Mouse (Mus musculus) embryonic facial prominence, embryonic 11.5 days (tissue): ENCODE data around the gene Timp1. TPM values are rescaled to one million over a fixed set of nuclear protein-coding genes. Genes with fewer than 3 reads are reported as not detected.

Source experiments
- ATAC-seq: fragments of 200-750 bp; cut with Nextera tagmentation; replicated peaks from 2 replicates; pipeline ENCODE4 v1.8.0; 2017; ENCODE audit warnings: low read depth; ENCODE audit not compliant: insufficient number of reproducible peaks, low FRiP score, low TSS enrichment
- DNase-seq: peaks from one replicate; pipeline ENCODE4 v3.0.0-alpha.2; 2015; ENCODE audit warnings: low spot score
- H3K27ac ChIP-seq: fragments of 300-500 bp; sonication (generic); replicated peaks from 2 replicates; pipeline ENCODE4 v1.5.1; 2014; ENCODE audit warnings: mild to moderate bottlenecking, low read depth, low read length, control low read depth
- H3K27me3 ChIP-seq: fragments of 300-500 bp; sonication (generic); 2 replicates; pipeline ENCODE4 v1.6.1; 2014; ENCODE audit warnings: mild to moderate bottlenecking, low read length, moderate library complexity, mixed read lengths; ENCODE audit not compliant: control insufficient read depth, insufficient read depth
- H3K36me3 ChIP-seq: fragments of 300-500 bp; sonication (generic); replicated peaks from 2 replicates; pipeline ENCODE4 v1.6.1; 2014; ENCODE audit warnings: low read depth, mild to moderate bottlenecking, low read length, moderate library complexity, mixed read lengths; ENCODE audit not compliant: control insufficient read depth, insufficient read depth
- H3K4me1 ChIP-seq: fragments of 300-500 bp; sonication (generic); 2 replicates; pipeline ENCODE4 v1.6.1; 2014; ENCODE audit warnings: low read length, mixed read lengths; ENCODE audit not compliant: control insufficient read depth, insufficient read depth
- H3K4me2 ChIP-seq: fragments of 300-500 bp; sonication (generic); 2 replicates; pipeline ENCODE4 v1.6.1; 2014; ENCODE audit warnings: low read depth, mild to moderate bottlenecking, control low read depth, low read length, moderate library complexity
- H3K4me3 ChIP-seq: fragments of 300-500 bp; sonication (generic); 2 replicates; pipeline ENCODE4 v1.5.1; 2014; ENCODE audit warnings: low read depth, low read length, control low read depth
- H3K9ac ChIP-seq: fragments of 300-500 bp; sonication (generic); replicated peaks from 2 replicates; pipeline ENCODE4 v1.6.1; 2014; ENCODE audit warnings: mild to moderate bottlenecking, control low read depth, low read length
- H3K9me3 ChIP-seq: fragments of 300-500 bp; sonication (generic); replicated peaks from 2 replicates; pipeline ENCODE4 v1.6.1; 2016; ENCODE audit warnings: mild to moderate bottlenecking, low read length, inconsistent platforms, mixed read lengths; ENCODE audit not compliant: control insufficient read depth
- WGBS: fragments of 180-500 bp; shearing (Covaris S2); extraction: QIAGEN DNeasy Blood & Tissue Kit; methylation state at CpG from one replicate; pipeline ENCODE4 v1.1.7; 2014; 5-methylcytosine and 5-hydroxymethylcytosine counted together
- microRNA-seq: library from miRNA; unstranded; fragments of <30 nt; microRNA quantifications from one replicate; pipeline ENCODE4, GENCODE M21; 2016; ENCODE audit warnings: borderline number of aligned reads
- polyA plus RNA-seq: library from polyadenylated mRNA; unstranded; fragments of >200 nt; fragmentation: Nextera tagmentation; extraction: Ambion mirVana; gene quantifications from 2 replicates; pipeline ENCODE4 v1.2.1, GENCODE M21; 2014

Timp1 gene
- polyA plus RNA-seq, 1 experiment from 2014 or later = 15.2 TPM

- DNase-seq = no peak
Measured at GRCm38 (mm10) chrX:20913726-20914125, 43.8 kb downstream of the Timp1 start.

GRCm38 (mm10) chrX:20915075-20915474, 45.1 kb downstream of the Timp1 start:
- Histone ChIP-seq H3K9me3 (no peaks in the 10 kb centered on the region), H3K27me3 (no peaks in the 10 kb centered on the region), H3K36me3 (no peaks in the 10 kb centered on the region), H3K27ac (no peak overlapping the region), H3K4me3 (no peak overlapping the region), H3K9ac (no peak overlapping the region), H3K4me2 (no peak overlapping the region), H3K4me1 (no peaks in the 10 kb centered on the region)
- ATAC-seq (no peak), DNase-seq (no peak)

More at GRCm38 (mm10) chrX:20913726-20914125, 43.8 kb downstream of the Timp1 start:
- H3K27ac ChIP-seq = no peak overlapping the region
- H3K9ac ChIP-seq = no peak overlapping the region
- no peak for ATAC-seq
- no peak overlapping the region for H3K4me3 ChIP-seq
- H3K4me2 ChIP-seq = no peak overlapping the region
- H3K9me3 ChIP-seq = no peaks in the 10 kb centered on the region
- H3K36me3 ChIP-seq = no peaks in the 10 kb centered on the region
- no peaks in the 10 kb centered on the region for H3K4me1 ChIP-seq
- 85% methylated on average over 6 of the region's 6 CpGs for WGBS
- no peaks in the 10 kb centered on the region for H3K27me3 ChIP-seq

- DNase-seq = no peak
- Histone ChIP-seq H3K4me2 (peak overlapping the region; percentile 60), H3K4me1 (no peaks in the 10 kb centered on the region), H3K27ac (no peak overlapping the region), H3K36me3 (no peaks in the 10 kb centered on the region), H3K9ac (no peak overlapping the region), H3K9me3 (no peaks in the 10 kb centered on the region), H3K27me3 (no peaks in the 10 kb centered on the region), H3K4me3 (peak overlapping the region; percentile 36)
- WGBS = 10% methylated on average over 36 of the region's 49 CpGs
- 0 out of 2 replicates have a peak, but pooled peaks have one; percentile 42 for ATAC-seq
Measured at GRCm38 (mm10) chrX:20920249-20920843, 50.4 kb downstream of the Timp1 start.

GRCm38 (mm10) chrX:20920844-20921364, 50.9 kb downstream of the Timp1 start, which contains the start of gene Syn1:
TSS of gene Syn1 (minus strand) at chrX:20921004.
- H3K9me3 ChIP-seq = no peaks in the 10 kb centered on the region
- H3K36me3 ChIP-seq = no peaks in the 10 kb centered on the region
- H3K27ac ChIP-seq = no peak within 1 kb of the TSS
- no peaks in the 10 kb centered on the region for H3K4me1 ChIP-seq
- no peak within 1 kb of the TSS for H3K9ac ChIP-seq
- peak within 1 kb of the TSS; percentile 60 for H3K4me2 ChIP-seq
- no peaks in the 10 kb centered on the region for H3K27me3 ChIP-seq
- WGBS = 11% methylated on average over 24 of the region's 44 CpGs
- peak; percentile 84 for DNase-seq
- ATAC-seq = peak; percentile 94
- peak within 1 kb of the TSS; percentile 36 for H3K4me3 ChIP-seq

GRCm38 (mm10) chrX:20921366-20921765, 51.4 kb downstream of the Timp1 start:
- Histone ChIP-seq H3K27me3 (no peaks in the 10 kb centered on the region), H3K9ac (no peak overlapping the region), H3K9me3 (no peaks in the 10 kb centered on the region), H3K4me2 (peak overlapping the region; percentile 19; the same call in 1 of the 2 replicates), H3K4me1 (no peaks in the 10 kb centered on the region), H3K36me3 (no peaks in the 10 kb centered on the region), H3K27ac (no peak overlapping the region), H3K4me3 (no peak overlapping the region)
- DNase-seq (no peak), ATAC-seq (no peak)
- 35% methylated on average over 5 of the region's 5 CpGs for WGBS

GRCm38 (mm10) chrX:20923506-20923905, 53.5 kb downstream of the Timp1 start:
- H3K4me2 ChIP-seq = no peak overlapping the region
- DNase-seq = no peak
- H3K36me3 ChIP-seq = no peaks in the 10 kb centered on the region; the same call in 1 of the 2 replicates
- no peak for ATAC-seq
- 54% methylated on average over 1 of the region's 1 CpGs for WGBS
- no peak overlapping the region for H3K9ac ChIP-seq
- H3K27ac ChIP-seq = no peak overlapping the region
- no peak overlapping the region for H3K4me3 ChIP-seq
- H3K9me3 ChIP-seq = no peaks in the 10 kb centered on the region
- H3K27me3 ChIP-seq = no peaks in the 10 kb centered on the region
- no peaks in the 10 kb centered on the region for H3K4me1 ChIP-seq

Small RNA genes lying within 50 kb of the gene (microRNA-seq; reads per million reads assigned to microRNA genes)
- gene Gm24824 (not detected), gene Mir5617 (not detected)

Other genes with a start within 250 kb of the Timp1 start
- 220 and 234 TPM in 2 replicates for gene Uba1, start 211.8 kb upstream of the Timp1 start, polyA plus RNA-seq
- gene Cdk16, start 182.2 kb upstream of the Timp1 start, polyA plus RNA-seq = 88.8 and 97.1 TPM in 2 replicates
- 68.2 and 70.8 TPM in 2 replicates for gene Usp11, start 166.3 kb upstream of the Timp1 start, polyA plus RNA-seq
- 68.0 and 74.8 TPM in 2 replicates for gene Araf, start 72.4 kb upstream of the Timp1 start, polyA plus RNA-seq
- gene Syn1, start 50.8 kb downstream of the Timp1 start, polyA plus RNA-seq = 3.6 and 4.0 TPM in 2 replicates
- gene Cfp, start 61.4 kb downstream of the Timp1 start, polyA plus RNA-seq = 2.1 and 3.4 TPM in 2 replicates
- gene Elk1, start 80.4 kb downstream of the Timp1 start, polyA plus RNA-seq = 8.2 and 8.4 TPM in 2 replicates
- gene Uxt, start 91.9 kb downstream of the Timp1 start, polyA plus RNA-seq = 54.9 and 55.0 TPM in 2 replicates
- gene Zfp182, start 192.2 kb downstream of the Timp1 start, polyA plus RNA-seq = 6.4 and 6.7 TPM in 2 replicates
- gene Spaca5, start 198.2 kb downstream of the Timp1 start, polyA plus RNA-seq = not detected in 2 replicates
- 3.2 and 3.3 TPM in 2 replicates for gene Zfp300, start 219.4 kb downstream of the Timp1 start, polyA plus RNA-seq
- gene Ssxa1, start 245.7 kb downstream of the Timp1 start, polyA plus RNA-seq = not detected in 2 replicates